Mouse (Mus musculus) midbrain, embryonic 15.5 days (tissue): ENCODE measurements around the gene Hist1h2bj. TPM values are rescaled to one million over a fixed set of nuclear protein-coding genes. Genes with fewer than 3 reads are reported as not detected.
A peak's percentile ranks its signal among the peaks of the same experiment; 100 is the strongest.
"Not testable (repeated sequence)": the region's sequence is repeated elsewhere in the genome, so short reads cannot be mapped to it uniquely, and the experiment has no call there.

Source experiments
- ATAC-seq: fragments of 200-750 bp; cut with Nextera tagmentation; replicated peaks from 2 replicates; pipeline ENCODE4 v1.8.0; 2017; ENCODE audit warnings: moderate TSS enrichment
- H3K27ac ChIP-seq: fragments of 300-500 bp; sonication (generic); 2 replicates; pipeline ENCODE4 v1.5.1; 2015; ENCODE audit warnings: mild to moderate bottlenecking, inconsistent platforms
- H3K27me3 ChIP-seq: fragments of 300-500 bp; sonication (generic); replicated peaks from 2 replicates; pipeline ENCODE4 v1.6.1; 2015; ENCODE audit warnings: inconsistent platforms
- H3K36me3 ChIP-seq: fragments of 300-500 bp; sonication (generic); replicated peaks from 2 replicates; pipeline ENCODE4 v1.6.1; 2015; ENCODE audit warnings: inconsistent platforms
- H3K4me1 ChIP-seq: fragments of 300-500 bp; sonication (generic); 2 replicates; pipeline ENCODE4 v1.6.1; 2015; ENCODE audit warnings: inconsistent platforms
- H3K4me2 ChIP-seq: fragments of 300-500 bp; sonication (generic); 2 replicates; pipeline ENCODE4 v1.6.1; 2015; ENCODE audit warnings: inconsistent platforms, mild to moderate bottlenecking, moderate library complexity
- H3K4me3 ChIP-seq: fragments of 300-500 bp; sonication (generic); 2 replicates; pipeline ENCODE4 v1.5.1; 2015; ENCODE audit warnings: mild to moderate bottlenecking, inconsistent platforms
- H3K9ac ChIP-seq: fragments of 300-500 bp; sonication (generic); 2 replicates; pipeline ENCODE4 v1.6.1; 2015; ENCODE audit warnings: mild to moderate bottlenecking, inconsistent platforms
- H3K9me3 ChIP-seq: fragments of 300-500 bp; sonication (generic); 2 replicates; pipeline ENCODE4 v1.6.1; 2016; ENCODE audit warnings: inconsistent platforms
- WGBS: fragments of 180-500 bp; shearing (Covaris S2); methylation state at CpG from one replicate; pipeline ENCODE4 v1.1.7; 2015; ENCODE audit warnings: mixed read lengths; 5-methylcytosine and 5-hydroxymethylcytosine counted together
- polyA plus RNA-seq: library from polyadenylated mRNA; unstranded; fragments of >200 nt; fragmentation: Nextera tagmentation; extraction: Ambion mirVana; gene quantifications from 2 replicates; pipeline ENCODE4 v1.2.1, GENCODE M21; 2015

Hist1h2bj gene
- polyA plus RNA-seq, 1 experiment from 2014 or later = 3.0 TPM

DNA sequence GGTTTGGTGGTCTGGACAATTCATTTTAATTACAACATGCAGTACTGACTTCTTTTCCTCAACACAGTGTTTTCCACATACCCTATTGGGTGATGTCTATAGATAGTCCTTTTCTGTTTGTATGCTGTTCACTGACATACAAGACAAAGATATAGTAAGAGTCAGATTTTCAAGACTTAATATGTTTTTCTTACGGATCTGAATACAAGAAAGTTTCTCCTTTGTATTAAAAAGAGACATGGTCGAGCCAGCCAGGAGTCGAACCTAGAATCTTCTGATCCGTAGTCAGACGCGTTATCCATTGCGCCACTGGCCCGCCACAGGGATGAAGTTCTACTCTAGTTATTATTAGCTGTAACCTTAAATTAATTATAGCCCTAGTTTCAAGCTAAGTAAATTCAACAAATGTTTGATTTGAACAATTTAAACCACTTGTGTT, 22.1 kb upstream of the Hist1h2bj start:
- peak; percentile 41; the same call in 1 of the 2 replicates for ATAC-seq
- H3K27ac ChIP-seq = no peak overlapping the region
- peak overlapping the region; percentile 35 for H3K4me3 ChIP-seq
- no peak overlapping the region for H3K9ac ChIP-seq
- H3K36me3 ChIP-seq = no peaks in the 10 kb centered on the region
- peaks cover 49% of the 10 kb centered on the region for H3K27me3 ChIP-seq
- peak overlapping the region; percentile 50 for H3K4me2 ChIP-seq
- H3K4me1 ChIP-seq = peaks cover 24% of the 10 kb centered on the region
- 0% methylated on average over 8 of the region's 8 CpGs for WGBS
- H3K9me3 ChIP-seq = no peaks in the 10 kb centered on the region

- Histone ChIP-seq H3K9ac (no peak overlapping the region), H3K27ac (no peak overlapping the region), H3K27me3 (peaks cover 43% of the 10 kb centered on the region), H3K36me3 (no peaks in the 10 kb centered on the region), H3K4me2 (peak overlapping the region; percentile 50), H3K9me3 (no peaks in the 10 kb centered on the region), H3K4me1 (peaks cover 27% of the 10 kb centered on the region), H3K4me3 (peak overlapping the region; percentile 35)
- WGBS = under 1% methylated on average over 11 of the region's 11 CpGs
- ATAC-seq = no peak
Observed at GRCm38 (mm10) chr13:22021581-22021980, 21.4 kb upstream of the Hist1h2bj start.

DNA sequence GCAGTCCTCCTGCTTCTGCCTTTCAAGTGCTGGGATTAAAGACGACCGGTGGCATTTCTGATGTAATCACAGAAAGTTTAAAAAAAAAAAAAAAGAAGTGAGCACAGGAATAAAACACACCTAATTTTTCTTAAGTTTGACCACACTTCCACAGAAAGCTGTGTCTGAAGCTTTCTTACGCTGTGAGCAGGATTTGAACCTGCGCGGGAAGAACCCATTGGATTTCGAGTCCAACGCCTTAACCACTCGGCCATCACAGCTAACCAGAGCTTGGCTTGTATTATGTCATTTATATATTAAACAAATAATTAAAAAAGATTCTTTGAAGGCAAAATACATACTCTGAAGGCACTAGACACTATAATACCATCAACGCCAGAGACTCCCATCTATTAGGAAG, 20.8 kb upstream of the Hist1h2bj start:
- Histone ChIP-seq H3K9me3 (no peaks in the 10 kb centered on the region), H3K36me3 (no peaks in the 10 kb centered on the region), H3K4me1 (peaks cover 29% of the 10 kb centered on the region), H3K4me3 (peak overlapping the region; percentile 35), H3K9ac (no peak overlapping the region), H3K27me3 (peaks cover 38% of the 10 kb centered on the region), H3K4me2 (peak overlapping the region; percentile 50), H3K27ac (no peak overlapping the region)
- peak; percentile 53; the same call in 1 of the 2 replicates for ATAC-seq
- WGBS = 1% methylated on average over 9 of the region's 9 CpGs

DNA sequence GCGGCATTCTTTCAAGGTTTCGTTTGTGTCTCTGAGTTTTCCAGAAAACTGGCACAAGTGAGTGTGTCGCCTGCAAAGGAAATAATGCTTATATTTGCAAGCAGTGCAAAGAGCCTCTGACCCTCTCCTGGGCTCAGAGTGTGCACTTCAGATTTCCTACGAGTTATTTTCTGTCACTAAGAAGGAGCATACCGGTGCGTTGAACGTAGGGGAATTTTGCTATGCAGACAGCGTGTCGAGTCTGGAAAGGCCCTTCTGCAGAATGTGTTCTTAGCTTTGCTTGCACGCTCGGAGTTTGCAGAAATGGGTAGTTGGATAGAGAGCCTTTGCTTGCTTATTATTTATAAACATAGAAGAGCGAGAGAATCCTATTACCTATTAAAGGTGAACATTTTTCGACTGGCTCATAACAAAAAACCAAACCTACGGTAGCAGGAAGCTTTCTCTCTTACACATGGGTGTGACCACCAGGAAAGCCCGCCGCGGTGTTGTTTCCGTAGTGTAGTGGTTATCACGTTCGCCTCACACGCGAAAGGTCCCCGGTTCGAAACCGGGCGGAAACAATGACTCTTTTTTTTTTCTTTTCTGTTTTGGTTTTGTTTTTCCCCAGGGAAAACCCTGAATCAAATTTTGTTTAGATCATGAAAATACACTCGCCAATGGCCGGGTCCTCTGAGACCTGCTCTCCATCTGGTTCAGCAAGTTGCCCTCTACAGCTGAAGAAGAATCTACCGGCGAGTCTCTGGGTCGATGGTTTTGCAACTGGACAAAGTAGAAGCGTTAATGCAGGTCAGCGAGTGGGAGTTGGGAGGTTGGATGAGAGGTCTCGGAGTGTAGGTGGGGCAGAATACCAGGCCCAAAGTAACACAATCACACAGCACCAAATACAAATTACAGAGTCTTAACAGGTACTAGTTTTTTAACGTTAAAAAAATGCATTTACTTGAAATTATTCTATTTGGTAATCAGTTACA, 16.7 kb upstream of the Hist1h2bj start:
- H3K27me3 ChIP-seq = peaks cover 9% of the 10 kb centered on the region; the same call in 1 of the 2 replicates
- no peaks in the 10 kb centered on the region for H3K36me3 ChIP-seq
- H3K4me3 ChIP-seq = peak overlapping the region; percentile 52
- 1% methylated on average over 35 of the region's 35 CpGs for WGBS
- peak; percentile 72 for ATAC-seq
- H3K9me3 ChIP-seq = no peaks in the 10 kb centered on the region
- peak overlapping the region; percentile 52 for H3K9ac ChIP-seq
- H3K4me1 ChIP-seq = peaks cover 24% of the 10 kb centered on the region
- peak overlapping the region; percentile 51 for H3K4me2 ChIP-seq
- H3K27ac ChIP-seq = peak overlapping the region; percentile 76

GRCm38 (mm10) chr13:22028673-22029460, 14.1 kb upstream of the Hist1h2bj start:
- peak; percentile 80 for ATAC-seq
- H3K36me3 ChIP-seq = no peaks in the 10 kb centered on the region
- peak overlapping the region; percentile 63 for H3K4me2 ChIP-seq
- no peaks in the 10 kb centered on the region for H3K9me3 ChIP-seq
- peak overlapping the region; percentile 63 for H3K27ac ChIP-seq
- peaks cover 14% of the 10 kb centered on the region for H3K4me1 ChIP-seq
- H3K27me3 ChIP-seq = peaks cover 3% of the 10 kb centered on the region; the same call in 1 of the 2 replicates
- peak overlapping the region; percentile 50 for H3K4me3 ChIP-seq
- peak overlapping the region; percentile 56 for H3K9ac ChIP-seq
- WGBS = under 1% methylated on average over 40 of the region's 40 CpGs

GRCm38 (mm10) chr13:22029928-22030327, 13.1 kb upstream of the Hist1h2bj start:
- Histone ChIP-seq H3K4me2 (no peak overlapping the region), H3K4me1 (peaks cover 19% of the 10 kb centered on the region), H3K4me3 (no peak overlapping the region), H3K9me3 (no peaks in the 10 kb centered on the region), H3K27ac (no peak overlapping the region), H3K9ac (no peak overlapping the region), H3K36me3 (no peaks in the 10 kb centered on the region), H3K27me3 (no peaks in the 10 kb centered on the region)
- no peak for ATAC-seq
- 35% methylated on average over 8 of the region's 8 CpGs for WGBS

- H3K4me1 ChIP-seq = peaks cover 20% of the 10 kb centered on the region
- no peaks in the 10 kb centered on the region for H3K27me3 ChIP-seq
- H3K4me2 ChIP-seq = no peak overlapping the region
- H3K36me3 ChIP-seq = no peaks in the 10 kb centered on the region
- WGBS = 13% methylated on average over 4 of the region's 4 CpGs
- H3K9ac ChIP-seq = no peak overlapping the region
- no peaks in the 10 kb centered on the region for H3K9me3 ChIP-seq
- no peak overlapping the region for H3K27ac ChIP-seq
- no peak overlapping the region for H3K4me3 ChIP-seq
- ATAC-seq = no peak
Observed at GRCm38 (mm10) chr13:22030493-22030892, 12.5 kb upstream of the Hist1h2bj start.

DNA sequence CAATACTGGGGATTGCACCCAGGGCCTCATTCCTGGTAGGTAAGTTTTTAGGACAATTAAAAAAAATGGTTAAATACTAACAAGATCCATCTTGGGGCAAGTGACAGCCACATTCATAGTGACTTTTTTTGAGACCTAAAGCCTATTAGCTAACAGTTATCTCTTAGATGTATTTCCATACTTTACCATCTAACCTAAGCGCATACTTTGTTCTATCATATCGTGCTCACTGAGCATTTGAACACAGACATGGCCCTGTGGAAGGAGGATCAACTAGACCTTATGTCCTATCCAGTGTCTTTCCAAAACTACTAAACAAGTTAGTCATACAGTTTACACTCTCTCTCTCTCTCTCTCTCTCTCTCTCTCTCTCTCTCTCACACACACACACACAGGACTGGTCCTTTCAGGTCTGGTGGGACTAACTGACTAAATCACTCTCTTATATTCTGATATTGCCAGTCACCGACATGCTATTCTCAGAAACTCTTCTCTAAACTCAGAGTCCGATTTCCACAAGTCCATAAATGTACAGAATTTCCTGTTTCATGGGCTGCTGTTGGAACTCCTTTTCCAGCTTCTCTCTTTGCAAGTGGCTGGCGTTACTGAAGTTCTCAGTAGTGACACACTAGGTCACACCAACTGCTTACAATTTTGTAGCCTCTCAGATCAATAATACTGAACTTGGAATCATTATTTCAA, 9.1 kb upstream of the Hist1h2bj start:
- H3K27ac ChIP-seq = no peak overlapping the region
- 0 out of 2 replicates have a peak overlapping the region, but pooled peaks have one; percentile 0 for H3K4me2 ChIP-seq
- H3K9me3 ChIP-seq = no peaks in the 10 kb centered on the region
- peaks cover 17% of the 10 kb centered on the region for H3K4me1 ChIP-seq
- no peaks in the 10 kb centered on the region for H3K27me3 ChIP-seq
- no peak overlapping the region for H3K4me3 ChIP-seq
- H3K36me3 ChIP-seq = no peaks in the 10 kb centered on the region
- no peak overlapping the region for H3K9ac ChIP-seq
- WGBS = 55% methylated on average over 5 of the region's 5 CpGs
- no peak for ATAC-seq

DNA sequence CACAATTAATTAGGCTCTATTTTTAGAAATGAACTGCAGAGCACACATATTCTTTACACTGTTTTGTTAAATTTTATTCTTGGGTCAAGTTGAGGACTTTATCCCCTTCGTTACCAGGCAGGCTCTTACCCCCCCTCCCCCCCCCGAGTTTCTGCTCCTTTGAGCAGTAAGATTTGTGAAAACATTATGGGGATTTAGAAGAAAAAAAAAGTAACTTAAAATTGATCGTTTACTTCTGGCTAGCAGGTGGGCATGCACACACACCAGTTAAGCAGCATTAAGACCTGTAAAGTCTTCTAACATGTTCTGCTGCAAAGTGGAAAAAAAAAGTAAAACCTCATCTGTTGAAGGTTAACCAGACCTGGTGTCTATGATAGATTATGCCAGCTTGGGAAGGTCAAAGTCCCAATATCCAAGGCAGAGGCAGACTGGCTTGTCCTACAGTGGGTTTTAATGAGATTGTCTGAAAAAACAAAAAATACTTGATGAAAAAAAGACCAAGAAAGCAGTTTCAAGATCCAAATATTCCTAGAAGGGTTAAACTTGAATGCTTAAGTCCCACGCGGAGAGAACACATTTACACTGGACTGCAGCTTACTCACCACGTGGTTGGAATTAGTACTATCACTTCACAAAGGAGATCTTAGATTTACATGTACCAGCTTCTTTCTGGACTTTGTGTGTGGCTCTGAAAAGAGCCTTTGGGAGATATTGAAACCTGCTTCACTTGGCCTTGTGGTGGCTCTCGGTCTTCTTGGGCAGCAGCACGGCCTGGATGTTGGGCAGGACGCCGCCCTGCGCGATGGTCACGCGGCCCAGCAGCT, 8.4 kb upstream of the Hist1h2bj start:
- peak overlapping the region; percentile 42 for H3K4me3 ChIP-seq
- H3K9ac ChIP-seq = peak overlapping the region; percentile 27; the same call in 1 of the 2 replicates
- H3K4me2 ChIP-seq = peak overlapping the region; percentile 63
- no peaks in the 10 kb centered on the region for H3K36me3 ChIP-seq
- peak; percentile 2; the same call in 1 of the 2 replicates for ATAC-seq
- no peaks in the 10 kb centered on the region for H3K9me3 ChIP-seq
- H3K27me3 ChIP-seq = no peaks in the 10 kb centered on the region
- H3K27ac ChIP-seq = 0 out of 2 replicates have a peak overlapping the region, but pooled peaks have one; percentile 38
- H3K4me1 ChIP-seq = peaks cover 14% of the 10 kb centered on the region
- 0% methylated on average over 14 of the region's 14 CpGs for WGBS

- not testable (repeated sequence) for H3K27me3 ChIP-seq, H3K9me3 ChIP-seq, H3K36me3 ChIP-seq
- Histone ChIP-seq H3K4me2 (peak within 1 kb of the TSS; percentile 63), H3K4me1 (peaks cover 21% of the 10 kb centered on the region), H3K4me3 (peak within 1 kb of the TSS; percentile 42), H3K27ac (peak within 1 kb of the TSS; percentile 71), H3K9ac (peak within 1 kb of the TSS; percentile 27; the same call in 1 of the 2 replicates)
- peak; percentile 99 for ATAC-seq
- WGBS = under 1% methylated on average over 34 of the region's 69 CpGs
Observed at GRCm38 (mm10) chr13:22035267-22036148, 7.5 kb upstream of the Hist1h2bj start, which contains the start of the genes Hist1h2ah and Hist1h2bk. Hist1h2ah (minus strand) TSS chr13:22035568. Hist1h2bk (plus strand) TSS chr13:22035870.
